Mouse (Mus musculus) layer of hippocampus, adult 8-10 months (tissue): ENCODE data around the gene Otud4. TPM values are rescaled to one million over a fixed set of nuclear protein-coding genes. Genes with fewer than 3 reads are reported as not detected.
"Not testable (repeated sequence)": the region's sequence is repeated elsewhere in the genome, so short reads cannot be mapped to it uniquely, and the experiment has no call there.

Experiments used
- DNase-seq, 2 experiments: peaks; one replicate each; pipeline ENCODE4 v3.0.0; 2022; ENCODE audit warnings: low spot score in 2 of 2
- total RNA-seq, 4 experiments: library from RNA; stranded (reverse); gene quantifications; 2 replicates each; pipeline ENCODE4 v1.2.4; 2022

Gene Otud4
- total RNA-seq = 10 to 100 TPM; 35.0 to 50.4 (median 47.2) TPM

GRCm38 (mm10) chr8:79639586-79640451, at the start of gene Otud4:
Otud4 (plus strand) TSS chr8:79639618.
- DNase-seq = peak; percentile 35 to 50

DNA sequence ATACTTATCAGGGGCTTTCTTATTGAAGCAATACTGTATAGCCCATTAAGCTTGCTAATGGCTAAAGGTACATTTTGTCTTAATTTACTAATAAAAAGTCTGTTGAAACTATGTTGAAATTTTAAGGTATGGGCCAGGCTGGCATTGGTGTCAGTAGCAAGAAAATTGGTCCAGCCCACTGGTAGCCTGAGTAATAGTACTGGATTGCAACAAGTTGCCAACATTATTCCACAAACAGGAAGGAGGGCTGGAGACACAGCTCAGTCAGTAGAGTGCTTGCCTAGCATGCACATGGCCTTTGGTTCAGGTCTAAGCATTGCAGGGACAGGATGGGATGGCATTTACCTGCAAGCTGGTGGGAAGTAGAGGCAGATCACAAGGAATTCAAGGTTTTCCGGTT, 38.5 kb upstream of the Otud4 start:
- no peak for DNase-seq

- DNase-seq = not testable (repeated sequence)
These were observed 36.2 kb upstream of the Otud4 start for GRCm38 (mm10) chr8:79603204-79603603.

DNA sequence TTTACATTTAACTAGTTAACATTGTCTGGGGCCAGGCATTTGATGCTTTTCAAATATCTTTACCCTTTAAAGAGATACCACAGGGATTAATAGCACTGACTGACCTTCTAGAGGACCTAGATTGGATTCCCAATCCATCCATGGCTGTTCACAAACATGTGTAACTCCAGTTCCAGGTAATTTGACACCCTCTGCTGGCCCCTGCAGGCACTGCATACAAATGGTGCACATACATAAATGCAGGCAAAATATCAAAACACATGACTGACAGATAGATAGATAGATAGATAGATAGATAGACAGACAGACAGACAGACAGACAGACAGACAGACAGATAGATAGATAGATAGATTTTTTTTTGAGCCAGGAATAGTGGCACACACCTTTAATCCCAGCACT, 33.2 kb upstream of the Otud4 start:
- no peak for DNase-seq

DNA sequence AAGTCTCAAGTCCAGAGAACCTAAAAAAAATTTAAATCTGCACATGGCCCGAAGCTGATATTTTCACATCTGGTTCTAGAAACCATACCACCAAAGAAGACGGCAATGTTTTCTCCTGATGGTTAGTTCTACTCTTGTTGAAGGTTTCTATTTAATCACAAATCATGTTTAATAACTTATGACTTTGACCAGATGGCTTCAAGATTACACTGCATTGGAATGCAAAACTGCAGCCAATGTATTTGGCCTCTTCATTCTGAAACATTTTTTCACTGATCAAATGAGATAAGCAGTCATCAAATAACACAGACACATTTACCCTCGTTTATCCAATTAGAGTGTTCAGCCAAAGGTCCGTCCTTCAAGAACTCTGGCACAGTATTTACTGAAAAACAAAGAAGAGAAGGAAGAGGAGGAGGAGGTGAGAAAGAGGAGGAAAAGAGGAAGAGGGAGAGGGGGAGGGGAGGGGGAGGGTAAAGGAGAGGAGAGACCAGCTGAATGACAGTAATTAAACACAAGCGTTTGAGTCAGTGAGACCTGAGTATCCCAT, 32.6 kb upstream of the Otud4 start:
- no peak for DNase-seq

DNA sequence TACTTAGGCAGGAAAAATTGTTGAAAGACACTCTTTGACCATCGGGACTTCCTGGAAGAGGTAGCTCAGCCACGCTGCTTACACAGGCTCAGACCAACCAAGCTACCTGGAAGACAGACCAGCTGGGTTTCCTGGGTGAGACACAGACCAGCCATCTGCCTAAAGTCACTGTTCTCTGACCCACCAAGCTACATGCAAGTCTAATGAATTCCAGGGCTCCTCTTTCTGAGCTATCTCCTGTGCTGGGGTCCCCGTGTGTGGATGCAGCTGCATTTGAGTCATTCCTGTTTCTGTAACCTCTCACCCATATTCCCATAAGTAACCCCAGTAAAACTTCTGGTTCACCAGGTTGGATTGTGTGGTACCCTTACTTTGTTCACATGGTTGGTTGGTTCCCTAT, 30.7 kb upstream of the Otud4 start:
- DNase-seq = no peak

- no peak for DNase-seq
These were observed 29.1 kb upstream of the Otud4 start for GRCm38 (mm10) chr8:79610268-79610667.

GRCm38 (mm10) chr8:79612298-79612697, 27.1 kb upstream of the Otud4 start:
- no peak for DNase-seq

- no peak for DNase-seq
These were observed 26.5 kb upstream of the Otud4 start for GRCm38 (mm10) chr8:79612965-79613364.

DNA sequence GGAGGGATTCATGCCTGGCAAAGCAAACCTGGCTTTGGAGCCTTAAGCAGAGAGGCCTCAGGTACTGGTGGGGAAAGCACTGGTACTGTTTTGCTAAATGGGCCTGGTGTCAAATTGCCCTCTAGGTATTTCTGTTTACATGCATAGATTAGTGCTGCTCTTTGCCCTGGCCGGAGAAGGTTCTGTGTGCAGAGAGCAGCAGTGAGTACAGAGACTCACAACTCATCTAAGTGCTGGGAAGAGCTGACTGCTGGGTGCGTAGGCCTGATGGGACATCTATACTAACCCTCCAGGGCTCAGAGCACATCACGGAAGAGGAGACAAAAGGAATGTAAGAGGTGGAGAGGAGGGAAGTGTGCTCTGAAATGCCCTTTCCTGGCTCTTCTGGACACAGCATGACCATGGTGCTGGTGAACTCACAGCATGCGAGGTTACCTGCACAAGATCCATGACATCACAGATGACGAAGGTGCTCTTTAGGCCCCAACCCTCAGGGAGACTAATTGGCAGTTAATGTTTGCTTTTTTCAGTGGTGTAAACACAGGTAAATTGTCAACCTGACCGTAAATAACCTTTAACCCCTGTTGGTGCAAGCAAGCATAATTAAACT, 23.6 kb upstream of the Otud4 start:
- DNase-seq = no peak

- no peak for DNase-seq
These were observed 20.5 kb upstream of the Otud4 start for GRCm38 (mm10) chr8:79618906-79619305.

GRCm38 (mm10) chr8:79619353-79619752, 20.1 kb upstream of the Otud4 start:
- DNase-seq = no peak

GRCm38 (mm10) chr8:79620000-79620399, 19.4 kb upstream of the Otud4 start:
- no peak for DNase-seq

GRCm38 (mm10) chr8:79620489-79621276, 18.7 kb upstream of the Otud4 start:
- DNase-seq = no peak

GRCm38 (mm10) chr8:79622346-79622745, 17.1 kb upstream of the Otud4 start:
- DNase-seq = no peak

DNA sequence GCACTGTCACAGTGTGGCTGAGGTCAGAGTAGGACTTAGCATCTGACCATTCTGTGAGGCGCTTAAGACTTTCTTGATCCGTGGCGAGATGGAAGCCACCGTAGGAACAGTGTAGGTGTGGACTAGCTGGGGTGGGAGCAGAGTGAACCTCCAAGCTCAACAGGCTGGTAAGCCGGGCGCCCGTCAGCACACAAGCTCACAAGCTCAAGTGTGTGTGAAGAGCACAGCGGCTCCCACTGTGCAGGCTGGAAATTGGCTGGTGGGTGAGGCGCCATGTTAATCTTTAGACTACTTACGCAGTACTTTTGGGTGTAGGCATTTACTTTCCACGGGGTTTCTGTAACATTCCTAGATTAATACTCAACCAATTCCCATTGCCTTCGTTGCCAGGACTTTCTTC, 16.1 kb upstream of the Otud4 start:
- DNase-seq = no peak

DNA sequence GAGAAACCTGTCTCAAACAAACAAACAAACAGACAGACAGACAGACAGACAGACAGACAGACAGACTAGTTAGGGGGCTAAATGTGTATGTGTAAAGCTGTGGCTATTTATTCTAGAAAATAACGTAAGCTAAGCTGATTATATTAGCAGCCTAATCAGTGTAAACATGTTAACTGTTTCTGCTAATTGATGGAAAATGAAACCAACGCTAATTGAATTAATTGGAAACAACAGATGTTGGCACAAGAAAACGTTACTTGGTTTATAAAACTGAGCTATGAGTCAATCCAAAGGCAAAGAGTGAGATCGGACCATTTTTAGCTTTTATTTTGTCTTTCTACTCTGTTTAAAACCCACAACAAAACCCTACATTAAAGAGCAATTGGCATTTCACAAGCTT, 15.0 kb upstream of the Otud4 start:
- DNase-seq = no peak

- no peak for DNase-seq
These were observed 13.2 kb upstream of the Otud4 start for GRCm38 (mm10) chr8:79626213-79626612.

DNA sequence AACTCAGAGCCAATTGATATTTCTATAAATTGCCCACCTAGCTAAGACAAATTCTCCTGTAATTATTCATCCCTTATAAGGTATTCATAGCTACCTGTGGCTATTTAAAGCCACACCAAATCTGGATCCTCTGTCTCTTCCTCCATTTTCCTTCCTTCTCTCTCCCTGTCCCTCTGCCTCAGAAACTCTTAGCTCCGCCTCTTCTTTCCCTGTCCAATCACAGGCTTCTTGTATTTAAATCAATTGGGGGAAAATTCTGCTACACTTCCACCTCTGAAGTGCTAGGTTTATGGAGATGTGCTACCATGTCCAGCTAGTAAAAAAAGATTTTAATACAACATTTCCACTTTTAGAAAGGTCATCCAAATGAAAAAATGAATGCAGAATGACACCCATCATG, 3.9 kb upstream of the Otud4 start:
- no peak for DNase-seq

- no peak for DNase-seq
These were observed 3.3 kb upstream of the Otud4 start for GRCm38 (mm10) chr8:79636151-79636550.

DNA sequence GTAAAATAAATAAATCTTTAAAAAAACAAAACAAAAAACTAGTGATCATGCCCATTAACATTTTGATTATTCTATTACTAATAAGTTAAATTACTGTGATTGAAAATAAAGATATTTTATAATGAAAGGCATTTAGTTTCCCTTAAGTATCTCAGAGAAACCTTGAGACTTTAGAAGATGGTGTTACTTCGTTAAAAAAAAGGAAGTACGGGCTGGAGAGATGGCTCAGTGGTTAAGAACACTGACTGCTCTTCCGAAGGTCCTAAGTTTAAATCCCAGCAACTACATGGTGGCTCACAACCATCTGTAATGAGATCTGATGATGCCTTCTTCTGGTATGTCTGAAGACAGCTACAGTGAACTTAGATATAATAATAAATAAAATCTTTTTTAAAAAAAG, 2.2 kb upstream of the Otud4 start:
- no peak for DNase-seq
